Mouse (Mus musculus): ENCODE measurements around the gene Bri3bp. TPM values are rescaled to one million over a fixed set of nuclear protein-coding genes. Genes with fewer than 3 reads are reported as not detected.
"Not testable (repeated sequence)": the region's sequence is repeated elsewhere in the genome, so short reads cannot be mapped to it uniquely, and the experiment has no call there.

The Bri3bp gene
- polyA plus RNA-seq, 1 experiment = 23.5 TPM

GRCm38 (mm10) chr5:125477533-125477932 lies 36.2 kb downstream of the Bri3bp start:
- DNase-seq (ENCODE audit: low read depth) = no peak
- no peak for TF ChIP-seq POLR2A (IDR thresholded peaks at IDR 0.05; ENCODE audit: borderline replicate concordance, extremely low read depth, insufficient read depth, insufficient read length, poor library complexity, severe bottlenecking)
- TF ChIP-seq CTCF (IDR thresholded peaks at IDR 0.05; ENCODE audit: borderline replicate concordance, extremely low read depth, insufficient read depth, insufficient read length) = no peak

- TF ChIP-seq POLR2A (IDR thresholded peaks at IDR 0.05; ENCODE audit: borderline replicate concordance, extremely low read depth, insufficient read depth, insufficient read length, poor library complexity, severe bottlenecking) (no peak), CTCF (IDR thresholded peaks at IDR 0.05; ENCODE audit: borderline replicate concordance, extremely low read depth, insufficient read depth, insufficient read length) (no peak)
- DNase-seq (ENCODE audit: low read depth) = no peak
Observed at GRCm38 (mm10) chr5:125478037-125478436, 36.7 kb downstream of the Bri3bp start.

- DNase-seq (ENCODE audit: low read depth) = no peak
- TF ChIP-seq POLR2A (IDR thresholded peaks at IDR 0.05; ENCODE audit: borderline replicate concordance, extremely low read depth, insufficient read depth, insufficient read length, poor library complexity, severe bottlenecking) = no peak
- TF ChIP-seq CTCF (IDR thresholded peaks at IDR 0.05; ENCODE audit: borderline replicate concordance, extremely low read depth, insufficient read depth, insufficient read length) = no peak
Observed at GRCm38 (mm10) chr5:125479376-125479775, 38.0 kb downstream of the Bri3bp start.

GRCm38 (mm10) chr5:125480434-125481231 lies 39.3 kb downstream of the Bri3bp start:
- DNase-seq (ENCODE audit: low read depth) = no peak
- TF ChIP-seq CTCF (IDR thresholded peaks at IDR 0.05; ENCODE audit: borderline replicate concordance, extremely low read depth, insufficient read depth, insufficient read length) = no peak
- no peak for TF ChIP-seq POLR2A (IDR thresholded peaks at IDR 0.05; ENCODE audit: borderline replicate concordance, extremely low read depth, insufficient read depth, insufficient read length, poor library complexity, severe bottlenecking)

- TF ChIP-seq POLR2A (IDR thresholded peaks at IDR 0.05; ENCODE audit: borderline replicate concordance, extremely low read depth, insufficient read depth, insufficient read length, poor library complexity, severe bottlenecking) = no peak
- TF ChIP-seq CTCF (IDR thresholded peaks at IDR 0.05; ENCODE audit: borderline replicate concordance, extremely low read depth, insufficient read depth, insufficient read length) = no peak
- no peak for DNase-seq (ENCODE audit: low read depth)
Observed at GRCm38 (mm10) chr5:125482474-125482873, 41.1 kb downstream of the Bri3bp start.

GRCm38 (mm10) chr5:125483712-125484611 lies 42.6 kb downstream of the Bri3bp start:
- no peak for TF ChIP-seq POLR2A (IDR thresholded peaks at IDR 0.05; ENCODE audit: borderline replicate concordance, extremely low read depth, insufficient read depth, insufficient read length, poor library complexity, severe bottlenecking)
- no peak for TF ChIP-seq CTCF (IDR thresholded peaks at IDR 0.05; ENCODE audit: borderline replicate concordance, extremely low read depth, insufficient read depth, insufficient read length)
- no peak for DNase-seq (ENCODE audit: low read depth)

- no peak for DNase-seq (ENCODE audit: low read depth)
- no peak for TF ChIP-seq CTCF (IDR thresholded peaks at IDR 0.05; ENCODE audit: borderline replicate concordance, extremely low read depth, insufficient read depth, insufficient read length)
- no peak for TF ChIP-seq POLR2A (IDR thresholded peaks at IDR 0.05; ENCODE audit: borderline replicate concordance, extremely low read depth, insufficient read depth, insufficient read length, poor library complexity, severe bottlenecking)
Observed at GRCm38 (mm10) chr5:125485031-125485778, 43.8 kb downstream of the Bri3bp start.

GRCm38 (mm10) chr5:125486088-125486487 lies 44.7 kb downstream of the Bri3bp start:
- DNase-seq (ENCODE audit: low read depth) = no peak
- TF ChIP-seq CTCF (IDR thresholded peaks at IDR 0.05; ENCODE audit: borderline replicate concordance, extremely low read depth, insufficient read depth, insufficient read length) = no peak
- no peak for TF ChIP-seq POLR2A (IDR thresholded peaks at IDR 0.05; ENCODE audit: borderline replicate concordance, extremely low read depth, insufficient read depth, insufficient read length, poor library complexity, severe bottlenecking)

GRCm38 (mm10) chr5:125487375-125488115 lies 46.2 kb downstream of the Bri3bp start:
- DNase-seq (ENCODE audit: low read depth) = peak; percentile 78
- no peak for TF ChIP-seq POLR2A (IDR thresholded peaks at IDR 0.05; ENCODE audit: borderline replicate concordance, extremely low read depth, insufficient read depth, insufficient read length, poor library complexity, severe bottlenecking)
- TF ChIP-seq CTCF (IDR thresholded peaks at IDR 0.05; ENCODE audit: borderline replicate concordance, extremely low read depth, insufficient read depth, insufficient read length) = no peak

GRCm38 (mm10) chr5:125488116-125488455 lies 46.7 kb downstream of the Bri3bp start:
- DNase-seq (ENCODE audit: low read depth) = peak; percentile 35

GRCm38 (mm10) chr5:125488953-125489352 lies 47.6 kb downstream of the Bri3bp start:
- DNase-seq (ENCODE audit: low read depth) = not testable (repeated sequence)

More at GRCm38 (mm10) chr5:125488116-125488455, 46.7 kb downstream of the Bri3bp start:
- TF ChIP-seq POLR2A (IDR thresholded peaks at IDR 0.05; ENCODE audit: borderline replicate concordance, extremely low read depth, insufficient read depth, insufficient read length, poor library complexity, severe bottlenecking) (no peak), CTCF (IDR thresholded peaks at IDR 0.05; ENCODE audit: borderline replicate concordance, extremely low read depth, insufficient read depth, insufficient read length) (peak; percentile 30; the same call in 1 of the 2 replicates)

Measured in brain, embryonic 14.5 days (tissue).